Mouse (Mus musculus): ENCODE measurements around the gene Wfikkn2.

Gene Wfikkn2

GRCm38 (mm10) chr11:94221257-94221656 lies 24.5 kb downstream of the Wfikkn2 start:
- DNase-seq = no peak

- no peak for DNase-seq
These were observed 29.6 kb downstream of the Wfikkn2 start for GRCm38 (mm10) chr11:94216247-94216646.

GRCm38 (mm10) chr11:94215581-94215980 lies 30.2 kb downstream of the Wfikkn2 start:
- DNase-seq = no peak

- peak; percentile 73 for DNase-seq
These were observed 31.8 kb downstream of the Wfikkn2 start for GRCm38 (mm10) chr11:94213735-94214594.

GRCm38 (mm10) chr11:94212997-94213396 lies 32.8 kb downstream of the Wfikkn2 start:
- peak; percentile 52 for DNase-seq

- no peak for DNase-seq
These were observed 33.3 kb downstream of the Wfikkn2 start for GRCm38 (mm10) chr11:94212489-94212836.

GRCm38 (mm10) chr11:94211651-94212488 lies 33.9 kb downstream of the Wfikkn2 start:
- DNase-seq = peak; percentile 83

- peak; percentile 100 for DNase-seq
These were observed 34.6 kb downstream of the Wfikkn2 start, which contains the start of gene Tob1 for GRCm38 (mm10) chr11:94211124-94211603. TSS of gene Tob1 (plus strand) at chr11:94211454.

- peak; percentile 98 for DNase-seq
These were observed 35.4 kb downstream of the Wfikkn2 start for GRCm38 (mm10) chr11:94210191-94211086.

- no peak for DNase-seq
These were observed 36.1 kb downstream of the Wfikkn2 start for GRCm38 (mm10) chr11:94209695-94210131.

GRCm38 (mm10) chr11:94208811-94209675 lies 36.8 kb downstream of the Wfikkn2 start:
- DNase-seq = peak; percentile 73

- DNase-seq = peak; percentile 28
These were observed 39.2 kb downstream of the Wfikkn2 start for GRCm38 (mm10) chr11:94206398-94207114.

GRCm38 (mm10) chr11:94203066-94203465 lies 42.7 kb downstream of the Wfikkn2 start:
- no peak for DNase-seq

- DNase-seq = no peak
These were observed 43.7 kb downstream of the Wfikkn2 start for GRCm38 (mm10) chr11:94202106-94202505.

GRCm38 (mm10) chr11:94200422-94200821 lies 45.4 kb downstream of the Wfikkn2 start:
- no peak for DNase-seq

- DNase-seq = no peak
These were observed 46.0 kb downstream of the Wfikkn2 start for GRCm38 (mm10) chr11:94199771-94200170.

- DNase-seq = no peak
These were observed 47.2 kb downstream of the Wfikkn2 start for GRCm38 (mm10) chr11:94198405-94199146.

GRCm38 (mm10) chr11:94196311-94196710 lies 49.5 kb downstream of the Wfikkn2 start:
- no peak for DNase-seq

- no peak for DNase-seq
These were observed 52.7 kb downstream of the Wfikkn2 start for GRCm38 (mm10) chr11:94193109-94193508.

GRCm38 (mm10) chr11:94190665-94191064 lies 55.1 kb downstream of the Wfikkn2 start:
- DNase-seq = no peak
